Comparison of ENCODE assay signal across 12 mouse cellular contexts in genomic region chr1:165682056-165682853, GRCm38 (mm10). TPM values are rescaled to one million over a fixed set of nuclear protein-coding genes. Genes with fewer than 3 reads are reported as not detected.
DNase-seq lines count a peak whose midpoint lies in the region; ATAC-seq and TF ChIP-seq lines count a peak whose summit lies in the region.
"Had no signal": no experiment of that assay in that cellular context is flagged by ENCODE, and none has a peak within 500 bp of the region (broad histone marks: within the 10 kb centered on the region; RNA-seq: fewer than 3 reads in every experiment).

No protein-coding gene starts in this region.

- H3K4me3 ChIP-seq in limb, embryonic 13.5 days: no peak overlapping the region
- no peak overlapping the region for H3K4me3 ChIP-seq in limb, embryonic 10.5 days
- H3K4me3 ChIP-seq in heart, embryonic 14.5 days (ENCODE audit: control insufficient read depth in 1 of 2, insufficient read depth in 1 of 2, low read depth in 1 of 2, low read length in 2 of 2): no peak overlapping the region
- no peak overlapping the region for H3K4me3 ChIP-seq in lung, postnatal 0 days (ENCODE audit: low read depth, low read length)
- H3K4me3 ChIP-seq: megakaryocyte, embryonic 14.5 days; myocyte had no signal

- peak; percentile 42 for TF ChIP-seq EP300 in lung, postnatal 0 days (IDR thresholded peaks at IDR 0.05)

- peak overlapping the region; percentile 11; the same call in 1 of the 2 replicates for H3K4me2 ChIP-seq in limb, embryonic 13.5 days (replicated peaks)
- no peak overlapping the region for H3K4me2 ChIP-seq in heart, embryonic 14.5 days (ENCODE audit: low read length)
- H3K4me2 ChIP-seq in lung, postnatal 0 days (replicated peaks; ENCODE audit: low read depth, low read length): no peak overlapping the region

- 75% methylated on average over 18 of the region's 18 CpGs for WGBS in limb, embryonic 13.5 days
- 78% methylated on average over 18 of the region's 18 CpGs for WGBS in limb, embryonic 10.5 days
- WGBS in heart, embryonic 14.5 days: 58% methylated on average over 18 of the region's 18 CpGs
- 47% methylated on average over 18 of the region's 18 CpGs for WGBS in lung, postnatal 0 days

- no peak overlapping the region for H3K9ac ChIP-seq in limb, embryonic 13.5 days
- H3K9ac ChIP-seq in heart, embryonic 14.5 days (ENCODE audit: low read length): no peak overlapping the region
- no peak overlapping the region for H3K9ac ChIP-seq in lung, postnatal 0 days (replicated peaks; ENCODE audit: low read depth)

- H3K4me1 ChIP-seq in limb, embryonic 13.5 days: peaks cover 34% of the 10 kb centered on the region
- peaks cover 25% of the 10 kb centered on the region for H3K4me1 ChIP-seq in limb, embryonic 10.5 days
- H3K4me1 ChIP-seq in heart, embryonic 14.5 days (ENCODE audit: control insufficient read depth in 2 of 2, insufficient read depth in 2 of 2, low read length in 2 of 2): peaks cover 68 to 98% of the 10 kb centered on the region in 2 experiments
- peaks cover 19% of the 10 kb centered on the region for H3K4me1 ChIP-seq in lung, postnatal 0 days (ENCODE audit: insufficient read depth, low read depth, low read length)

- H3K9me3 ChIP-seq in limb, embryonic 13.5 days: no peaks in the 10 kb centered on the region
- H3K9me3 ChIP-seq in limb, embryonic 10.5 days (replicated peaks): no peaks in the 10 kb centered on the region
- no peaks in the 10 kb centered on the region for H3K9me3 ChIP-seq in heart, embryonic 14.5 days (ENCODE audit: control insufficient read depth, low read length)
- H3K9me3 ChIP-seq in lung, postnatal 0 days (ENCODE audit: low read length): no peaks in the 10 kb centered on the region
- H3K9me3 ChIP-seq: megakaryocyte, embryonic 14.5 days had no signal

- peak; percentile 30 for DNase-seq in adrenal gland, adult 2 months
- no peak for DNase-seq in adrenal gland, adult 8-10 months
- DNase-seq in limb, embryonic 10.5 days (ENCODE audit: low spot score): no peak
- no peak for DNase-seq in lung, postnatal 0 days (ENCODE audit: low spot score)
- no peak for DNase-seq in embryo, embryonic 9.5 days (ENCODE audit: extremely low spot score)
- DNase-seq: adrenal gland, postnatal 10 days; cerebellum, adult 8-10 months had no signal

- ATAC-seq in limb, embryonic 13.5 days (ENCODE audit: low FRiP score, low read depth): no peak
- no peak for ATAC-seq in heart, embryonic 14.5 days (ENCODE audit: insufficient number of reproducible peaks, insufficient read depth, low FRiP score, low read depth)
- ATAC-seq in lung, postnatal 0 days: peak; percentile 29
- ATAC-seq in frontal cortex, adult (ENCODE audit: low TSS enrichment): no peak

- no peak overlapping the region for H3K27ac ChIP-seq in limb, embryonic 13.5 days
- no peak overlapping the region for H3K27ac ChIP-seq in limb, embryonic 10.5 days
- peak overlapping the region; percentile 38 to 78; a peak in 3 of 4 replicates for H3K27ac ChIP-seq in heart, embryonic 14.5 days (replicated peaks in 1 of 2; ENCODE audit: control insufficient read depth in 1 of 2, insufficient read depth in 1 of 2, low read depth in 2 of 2, low read length in 2 of 2)
- peak overlapping the region; percentile 73 for H3K27ac ChIP-seq in lung, postnatal 0 days (ENCODE audit: low read length)

- TF ChIP-seq CTCF in lung, postnatal 0 days (IDR thresholded peaks at IDR 0.05): no peak

- no peaks in the 10 kb centered on the region for H3K27me3 ChIP-seq in limb, embryonic 13.5 days
- H3K27me3 ChIP-seq in limb, embryonic 10.5 days (ENCODE audit: low read depth, poor library complexity, severe bottlenecking): no peaks in the 10 kb centered on the region
- no peaks in the 10 kb centered on the region for H3K27me3 ChIP-seq in heart, embryonic 14.5 days (ENCODE audit: control insufficient read depth, insufficient read depth, low read length)
- H3K27me3 ChIP-seq in lung, postnatal 0 days (replicated peaks; ENCODE audit: insufficient read depth, low read length): no peaks in the 10 kb centered on the region

- H3K36me3 ChIP-seq in limb, embryonic 13.5 days: no peaks in the 10 kb centered on the region
- no peaks in the 10 kb centered on the region for H3K36me3 ChIP-seq in limb, embryonic 10.5 days
- H3K36me3 ChIP-seq in heart, embryonic 14.5 days (ENCODE audit: control insufficient read depth, insufficient read depth, low read length): peaks cover 52% of the 10 kb centered on the region
- H3K36me3 ChIP-seq in lung, postnatal 0 days (ENCODE audit: insufficient read depth, low read length): no peaks in the 10 kb centered on the region

RNA-seq across cellular contexts. Expression of gene Rcsd1, which starts 27.3 kb away (rescaled TPM):
- 10 to 100 TPM; 13.5 to 16.0 TPM for total RNA-seq in adrenal gland, adult 2 months (2021)
- 4.4 and 4.9 TPM in 2 replicates for polyA plus RNA-seq in adrenal gland, adult 2 months (2012; rRNA removed)
- 10 to 100 TPM; 15.2 to 23.8 (median 18.2) TPM for total RNA-seq in adrenal gland, adult 8-10 months (2022)
- polyA plus RNA-seq in limb, embryonic 13.5 days (2015; fragmentation: Nextera tagmentation; extraction: Ambion mirVana): 16.2 and 16.3 TPM in 2 replicates
- polyA plus RNA-seq in limb, embryonic 10.5 days (2016; fragmentation: Nextera tagmentation; extraction: Ambion mirVana): 10.1 and 10.8 TPM in 2 replicates
- polyA plus RNA-seq in heart, embryonic 14.5 days (2014; fragmentation: Nextera tagmentation; extraction: Ambion mirVana): 81.2 and 86.3 TPM in 2 replicates
- 49.6 and 54.4 TPM in 2 replicates for polyA plus RNA-seq in lung, postnatal 0 days (2015; fragmentation: Nextera tagmentation; extraction: Ambion mirVana)

RNA-seq across cellular contexts. Expression of gene Mpzl1, which starts 47.9 kb away (rescaled TPM):
- total RNA-seq in adrenal gland, adult 2 months (2021): 10 to 100 TPM; 14.1 to 21.5 TPM
- 12.8 and 12.9 TPM in 2 replicates for polyA plus RNA-seq in adrenal gland, adult 2 months (2012; rRNA removed)
- total RNA-seq in adrenal gland, adult 8-10 months (2022): 10 to 100 TPM; 14.6 to 25.4 (median 22.3) TPM
- polyA plus RNA-seq in limb, embryonic 13.5 days (2015; fragmentation: Nextera tagmentation; extraction: Ambion mirVana): 196 TPM in 2 replicates
- 141 and 148 TPM in 2 replicates for polyA plus RNA-seq in limb, embryonic 10.5 days (2016; fragmentation: Nextera tagmentation; extraction: Ambion mirVana)
- 121 TPM in 2 replicates for polyA plus RNA-seq in heart, embryonic 14.5 days (2014; fragmentation: Nextera tagmentation; extraction: Ambion mirVana)
- polyA plus RNA-seq in lung, postnatal 0 days (2015; fragmentation: Nextera tagmentation; extraction: Ambion mirVana): 136 and 149 TPM in 2 replicates

Comparison
In these comparisons a context has a peak if more than half of its experiments do, and no peak if none do; other contexts are left out.
1. H3K27ac ChIP-seq: peak in heart, embryonic 14.5 days (2 of 2) and lung, postnatal 0 days (single experiment); none in limb, embryonic 13.5 days (single experiment) and limb, embryonic 10.5 days (single experiment).